16 mouse cellular contexts compared by ENCODE assay signal in genomic region chr10:77294691-77295090, GRCm38 (mm10). TPM values are rescaled to one million over a fixed set of nuclear protein-coding genes. Genes with fewer than 3 reads are reported as not detected.
DNase-seq lines count a peak whose midpoint lies in the region; TF ChIP-seq lines count a peak whose summit lies in the region.
"Had no signal": no experiment of that assay in that cellular context is flagged by ENCODE, and none has a peak within 500 bp of the region (broad histone marks: within the 10 kb centered on the region; RNA-seq: fewer than 3 reads in every experiment).

No protein-coding gene starts in this region.

- H3K27ac ChIP-seq in ES-Bruce4 (ENCODE audit: insufficient read depth, low read length): no peak overlapping the region
- H3K27ac ChIP-seq: heart, embryonic 13.5 days; limb, embryonic 13.5 days had no signal

- no peaks in the 10 kb centered on the region for H3K27me3 ChIP-seq in ES-Bruce4 (ENCODE audit: control insufficient read depth, insufficient read depth, low read length, poor library complexity, severe bottlenecking)
- H3K27me3 ChIP-seq: heart, embryonic 13.5 days; limb, embryonic 13.5 days had no signal

- TF ChIP-seq EP300 in ES-Bruce4 (IDR thresholded peaks at IDR 0.05; ENCODE audit: insufficient read depth, low read depth, low read length): no peak

- H3K36me3 ChIP-seq in ES-Bruce4 (ENCODE audit: control insufficient read depth, insufficient read depth, low read length, poor library complexity, severe bottlenecking): no peaks in the 10 kb centered on the region
- H3K36me3 ChIP-seq: G1E; limb, embryonic 13.5 days had no signal

- no peak overlapping the region for H3K9ac ChIP-seq in ES-Bruce4 (ENCODE audit: low read depth, poor library complexity, severe bottlenecking)
- H3K9ac ChIP-seq: heart, embryonic 13.5 days; limb, embryonic 13.5 days had no signal

- H3K9me3 ChIP-seq in ES-Bruce4 (replicated peaks; ENCODE audit: control insufficient read depth, insufficient read depth, low read length, poor library complexity, severe bottlenecking): no peaks in the 10 kb centered on the region
- H3K9me3 ChIP-seq: G1E; heart, embryonic 13.5 days; limb, embryonic 13.5 days had no signal

- H3K4me1 ChIP-seq in ES-Bruce4 (ENCODE audit: control insufficient read depth, insufficient read depth, low read length): no peaks in the 10 kb centered on the region
- H3K4me1 ChIP-seq: limb, embryonic 13.5 days had no signal

- TF ChIP-seq CTCF in ES-Bruce4 (IDR thresholded peaks at IDR 0.05; ENCODE audit: low read depth, low read length): no peak

- peak overlapping the region; percentile 15; the same call in 1 of the 2 replicates for H3K4me3 ChIP-seq in ES-Bruce4 (ENCODE audit: low read depth, low read length)
- H3K4me3 ChIP-seq: heart, embryonic 13.5 days; limb, embryonic 13.5 days had no signal

- no peak for TF ChIP-seq POLR2A in ES-Bruce4 (IDR thresholded peaks at IDR 0.05; ENCODE audit: insufficient read depth, low read length)

- DNase-seq in layer of hippocampus, adult 11-12 months (ENCODE audit: low spot score): peak; percentile 51
- DNase-seq in layer of hippocampus, postnatal 14 days (ENCODE audit: low spot score in 2 of 2): no peak
- peak; percentile 83 to 90 for DNase-seq in cerebellum, adult 18-20 months
- peak; percentile 47 to 53 for DNase-seq in layer of hippocampus, adult 8-10 months (ENCODE audit: low spot score in 2 of 2)
- DNase-seq in adipocyte (ENCODE audit: low spot score): no peak
- no peak for DNase-seq in adrenal gland, adult 18-20 months (ENCODE audit: low spot score in 2 of 2)
- DNase-seq: adrenal gland, adult 8-10 months; embryo, embryonic 11 days; gastrocnemius, postnatal 25 days; kidney, adult 9 months; lung, postnatal 14 days; thymus, postnatal 4 days had no signal

RNA-seq across cellular contexts. Expression of gene Pofut2, which starts 35.7 kb away (rescaled TPM):
- total RNA-seq in layer of hippocampus, postnatal 14 days (2021): 10 to 100 TPM; 32.2 to 36.7 TPM
- 30.5 and 33.7 TPM in 2 replicates for polyA plus RNA-seq in ES-Bruce4 (2011; ENCODE audit: insufficient read depth, insufficient read length, low read depth, missing spikeins)
- total RNA-seq in layer of hippocampus, adult 8-10 months (2022): 10 to 100 TPM; 30.8 to 38.4 (median 32.9) TPM
- 10 to 100 TPM; 83.1 to 93.5 TPM for total RNA-seq in adrenal gland, adult 18-20 months (2021)

Comparison
In these comparisons a context has a peak if more than half of its experiments do, and no peak if none do; other contexts are left out.
1. DNase-seq: peak in layer of hippocampus, adult 11-12 months (single experiment), cerebellum, adult 18-20 months (2 of 2) and layer of hippocampus, adult 8-10 months (2 of 2); none in layer of hippocampus, postnatal 14 days (0 of 2), adipocyte (single experiment) and adrenal gland, adult 18-20 months (0 of 2).